Mouse (Mus musculus) granulocyte monocyte progenitor cell, adult 5-6 weeks (primary cell): Measurements from ENCODE around the gene Tcf19. TPM values are rescaled to one million over a fixed set of nuclear protein-coding genes. Genes with fewer than 3 reads are reported as not detected.
A peak's percentile ranks its signal among the peaks of the same experiment; 100 is the strongest.
"Not testable (repeated sequence)": the region's sequence is repeated elsewhere in the genome, so short reads cannot be mapped to it uniquely, and the experiment has no call there.

ENCODE experiments used
- ATAC-seq: replicated peaks from 2 replicates; pipeline ENCODE4 v1.8.0; 2016; ENCODE audit warnings: mild to moderate bottlenecking, moderate TSS enrichment, inconsistent platforms; ENCODE audit not compliant: poor library complexity, severe bottlenecking
- total RNA-seq, 2 experiments: library from RNA; stranded (forward) in 1 of 2; stranded (reverse) in 1 of 2; fragments of 200-712, 200-1000 nt in 1 of 2; fragments of >200 nt in 1 of 2; fragmentation: Nextera tagmentation in 1 of 2; gene quantifications; 2 replicates each; pipeline ENCODE4 v1.2.3; 2014 to 2017

Tcf19 gene
- total RNA-seq, 2 experiments from 2014 or later = 8.6 to 20.3 TPM

- peak; percentile 62 for ATAC-seq
These were observed 17.7 kb upstream of the Tcf19 start for GRCm38 (mm10) chr17:35534343-35534742.

DNA sequence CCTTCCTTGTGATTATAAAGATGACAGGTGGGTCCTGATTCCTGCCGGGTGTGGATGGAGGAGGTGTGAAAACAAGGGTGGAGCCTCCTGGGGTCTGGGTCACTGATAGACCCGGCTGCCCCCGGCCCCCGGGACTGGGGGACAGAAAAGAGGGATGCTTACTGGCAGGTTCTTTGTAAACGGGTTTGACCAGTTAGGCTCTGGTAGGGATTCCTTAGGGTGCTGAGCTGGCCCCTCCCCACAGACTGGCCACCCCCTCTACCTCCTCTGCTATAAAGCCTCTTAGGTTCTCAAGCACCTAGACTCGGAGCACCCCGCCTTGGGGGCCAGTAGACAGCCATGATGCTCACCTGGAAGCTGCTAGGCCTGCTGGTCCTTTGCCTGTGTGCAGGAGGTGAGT lies 16.3 kb upstream of the Tcf19 start, which contains the start of gene Psors1c2:
Psors1c2 (plus strand) TSS at position 301 of the 400 bp plus-strand sequence.
- no peak for ATAC-seq

DNA sequence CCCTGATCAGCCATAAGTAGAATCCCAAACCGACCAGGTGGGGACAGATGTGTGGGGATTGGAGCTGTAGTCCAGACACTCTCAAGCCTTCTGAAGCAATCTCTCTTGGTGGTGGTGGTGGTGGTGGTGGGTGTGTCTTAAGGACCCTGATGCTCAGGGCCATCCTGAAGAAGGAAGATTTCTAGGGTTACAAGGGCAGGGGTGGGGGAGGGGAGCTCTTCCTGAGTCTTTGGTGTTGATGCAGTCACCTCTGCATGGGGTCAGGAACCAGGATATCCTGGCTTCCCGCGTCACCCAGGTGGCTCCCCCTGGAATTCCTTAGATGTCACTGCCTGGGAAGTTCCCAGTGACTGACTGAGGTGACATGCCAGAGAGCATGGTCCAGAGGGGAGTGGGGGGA lies 15.7 kb upstream of the Tcf19 start:
- ATAC-seq = no peak

GRCm38 (mm10) chr17:35526644-35527043 lies 10.0 kb upstream of the Tcf19 start:
- ATAC-seq = no peak

DNA sequence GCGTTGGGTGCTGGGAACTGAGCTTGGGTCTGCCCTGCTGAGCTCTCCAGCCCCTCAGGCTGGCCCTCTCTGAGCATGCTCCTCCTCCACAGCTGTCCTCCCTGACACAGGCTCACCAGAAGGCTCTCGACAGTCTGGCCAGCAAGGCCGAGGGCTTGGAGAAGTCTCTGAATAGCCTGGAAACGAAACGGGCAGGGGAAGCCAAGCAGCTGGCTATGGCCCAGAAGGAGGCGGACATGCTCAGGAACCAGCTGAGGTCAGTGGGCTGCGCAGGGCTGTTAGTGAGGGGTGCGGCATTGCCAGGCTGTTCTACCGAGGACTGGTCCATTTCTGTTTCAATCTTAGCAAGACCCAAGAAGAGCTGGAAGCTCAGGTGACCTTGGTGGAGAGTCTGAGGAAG lies 7.7 kb upstream of the Tcf19 start:
- ATAC-seq = no peak

DNA sequence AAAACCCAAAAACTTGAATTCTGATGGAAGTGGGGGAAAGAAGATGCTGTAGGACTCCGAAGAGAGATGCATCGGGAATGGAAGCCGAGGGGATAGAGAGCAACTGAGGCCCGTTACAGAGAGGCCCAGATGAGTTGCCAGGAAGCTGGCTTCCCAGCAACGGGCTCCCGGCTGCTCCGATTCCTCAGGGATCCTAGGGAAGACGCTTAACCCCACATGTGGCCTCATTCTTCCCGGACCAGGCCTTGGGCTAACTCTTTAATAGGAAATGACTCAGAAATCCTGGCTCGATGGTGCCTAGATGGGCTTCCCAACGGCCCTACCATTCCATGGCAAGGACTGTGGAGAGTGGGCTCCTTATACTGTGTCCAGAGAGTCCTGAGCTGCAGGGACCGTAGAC lies 902 bp upstream of the Tcf19 start:
- ATAC-seq = no peak

- peak; percentile 20; the same call in 1 of the 2 replicates for ATAC-seq
These were observed 548 bp downstream of the Tcf19 start for GRCm38 (mm10) chr17:35515911-35516640.

- ATAC-seq = no peak
These were observed 1.9 kb downstream of the Tcf19 start for GRCm38 (mm10) chr17:35514756-35515155.

DNA sequence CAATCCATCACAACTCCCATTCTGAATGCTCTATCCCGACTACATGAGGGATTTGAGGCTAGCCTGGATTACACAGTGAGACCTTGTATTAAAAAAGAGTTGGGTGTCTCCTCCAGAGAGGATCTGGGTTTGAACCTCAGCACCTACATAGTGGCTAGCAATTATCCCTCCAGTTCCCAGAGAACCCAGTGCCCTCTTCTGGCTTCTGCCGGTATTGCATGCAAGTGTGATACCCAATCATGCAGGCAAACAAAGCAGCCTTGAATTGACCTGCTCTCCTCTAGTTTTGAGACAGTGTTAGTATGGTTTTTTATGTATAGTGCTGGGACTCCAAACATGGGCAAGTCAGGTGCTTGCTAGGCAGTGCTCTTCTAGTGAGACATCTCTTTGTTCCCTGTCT lies 2.7 kb downstream of the Tcf19 start:
- ATAC-seq = no peak

- ATAC-seq = no peak
These were observed 3.6 kb downstream of the Tcf19 start for GRCm38 (mm10) chr17:35512916-35513626.

DNA sequence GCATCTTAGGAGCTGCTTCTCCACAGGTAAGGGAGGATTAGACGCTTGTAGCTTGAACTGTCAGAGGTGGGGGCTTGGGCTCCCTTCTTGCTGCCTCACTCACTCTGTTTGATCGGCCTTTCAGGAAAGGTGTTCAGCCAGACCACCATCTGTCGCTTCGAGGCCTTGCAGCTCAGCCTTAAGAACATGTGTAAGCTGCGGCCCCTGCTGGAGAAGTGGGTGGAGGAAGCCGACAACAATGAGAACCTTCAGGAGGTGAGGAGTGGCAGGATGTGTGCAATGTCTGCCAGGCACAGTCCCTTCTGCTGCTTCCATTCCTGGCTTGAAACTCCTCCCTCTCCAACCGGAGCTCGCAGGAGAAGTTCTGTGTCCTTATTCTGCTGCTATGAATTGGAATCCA lies 7.3 kb downstream of the Tcf19 start:
- ATAC-seq = peak; percentile 59

- ATAC-seq = not testable (repeated sequence)
These were observed 8.3 kb downstream of the Tcf19 start for GRCm38 (mm10) chr17:35508279-35508678.

DNA sequence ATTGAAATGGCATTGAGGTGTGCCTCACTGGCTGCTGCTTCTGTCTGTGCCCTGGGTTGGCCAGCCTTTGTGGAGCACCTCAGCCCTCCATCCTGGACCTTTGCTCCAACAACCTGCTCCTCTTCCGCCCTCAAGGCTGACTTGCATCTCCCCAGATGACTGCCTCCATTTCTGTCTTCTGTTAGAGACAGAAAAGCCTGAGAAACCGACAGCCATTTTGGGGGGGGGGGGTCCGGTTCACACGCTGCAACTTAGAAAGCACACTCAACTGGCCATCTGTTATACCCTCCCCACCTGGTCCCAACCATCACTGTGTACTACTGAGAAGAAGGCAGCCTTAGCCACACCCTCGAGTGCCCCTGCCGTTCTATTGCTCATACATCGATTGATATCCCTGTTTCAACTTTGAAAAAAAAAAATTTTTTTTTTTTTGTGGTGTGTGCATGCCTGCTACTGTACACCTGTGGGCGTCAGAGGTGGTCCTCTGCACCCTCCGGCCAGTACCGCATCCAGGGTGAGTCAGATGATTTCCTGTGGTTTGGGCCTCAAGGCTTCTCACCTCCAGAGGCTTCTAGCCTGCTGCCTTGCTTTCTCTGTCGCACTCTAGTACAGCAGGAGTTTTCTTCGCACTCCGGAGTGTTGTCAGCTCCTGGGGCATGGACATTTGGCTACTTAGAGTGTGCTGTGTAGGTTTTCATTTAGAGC lies 8.9 kb downstream of the Tcf19 start:
- ATAC-seq = no peak

DNA sequence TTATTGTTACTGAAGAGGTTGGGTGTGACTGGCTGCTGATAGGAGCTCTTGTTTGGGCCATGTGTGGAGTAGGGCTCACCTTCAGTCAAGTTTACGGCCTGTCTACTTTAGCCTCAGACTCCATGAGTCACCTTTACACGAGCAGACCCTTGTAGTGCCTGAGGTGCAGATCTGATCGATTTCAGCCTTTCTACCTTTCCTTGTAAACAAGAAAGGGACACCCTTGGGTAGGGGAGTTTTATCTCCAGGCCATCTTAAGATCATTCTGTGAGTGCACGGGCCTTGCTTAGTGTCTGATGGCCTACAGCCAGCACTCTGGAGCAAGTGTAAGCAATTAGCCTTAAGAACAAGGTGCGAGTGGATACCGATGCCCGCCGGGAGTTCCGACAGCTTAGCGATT lies 9.7 kb downstream of the Tcf19 start:
- no peak for ATAC-seq

GRCm38 (mm10) chr17:35505776-35506175 lies 10.8 kb downstream of the Tcf19 start, which contains the start of gene Pou5f1:
Gene Pou5f1 (plus strand): TSS chr17:35506018.
- no peak for ATAC-seq

- ATAC-seq = no peak
These were observed 11.8 kb downstream of the Tcf19 start for GRCm38 (mm10) chr17:35504628-35505481.

- ATAC-seq = no peak
These were observed 12.8 kb downstream of the Tcf19 start for GRCm38 (mm10) chr17:35503849-35504248.

DNA sequence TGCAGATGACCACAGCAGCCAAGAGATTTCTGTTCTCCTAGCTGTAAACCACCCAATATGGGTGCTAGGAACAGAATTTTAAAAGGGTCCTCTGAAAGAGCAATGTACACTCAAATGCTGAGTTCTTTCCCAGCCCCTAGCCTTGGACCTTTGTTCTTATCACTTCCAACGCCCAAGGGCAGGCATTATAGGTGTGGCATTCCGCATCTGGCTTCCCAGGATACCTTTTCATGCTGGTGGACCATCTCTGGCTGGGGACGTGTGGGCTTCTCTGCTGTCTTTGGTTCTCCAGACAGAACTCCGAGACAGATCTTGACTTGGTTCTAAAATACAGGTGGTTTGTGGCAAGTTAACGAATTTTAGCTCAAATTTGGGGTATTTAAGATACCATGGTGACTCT lies 13.9 kb downstream of the Tcf19 start:
- ATAC-seq = no peak

GRCm38 (mm10) chr17:35502226-35502625 lies 14.4 kb downstream of the Tcf19 start:
- no peak for ATAC-seq

DNA sequence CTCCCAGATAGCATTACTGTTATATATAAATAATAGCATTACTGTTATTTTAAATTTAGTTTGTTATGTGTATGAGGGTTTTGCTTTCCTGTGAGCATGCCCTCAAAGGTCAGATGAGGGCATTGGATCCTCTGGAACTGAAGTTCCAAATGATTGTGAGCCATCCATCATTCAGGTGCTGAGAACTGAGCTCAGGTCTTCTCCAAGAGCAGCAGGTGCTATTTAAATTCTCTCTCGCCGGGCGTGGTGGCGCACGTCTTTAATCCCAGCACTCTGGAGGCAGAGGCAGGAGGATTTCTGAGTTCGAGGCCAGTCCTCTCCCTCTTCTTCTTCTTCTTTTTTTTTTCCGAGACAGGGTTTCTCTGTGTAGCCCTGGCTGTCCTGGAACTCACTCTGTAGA lies 19.5 kb downstream of the Tcf19 start:
- no peak for ATAC-seq
